Mouse (Mus musculus) G1E (cell line): ENCODE measurements around the gene Gapvd1. TPM values are rescaled to one million over a fixed set of nuclear protein-coding genes. Genes with fewer than 3 reads are reported as not detected.

Source experiments
- ATAC-seq: 2 replicates; pipeline ENCODE4 v1.8.0; 2016; ENCODE audit warnings: mild to moderate bottlenecking; ENCODE audit not compliant: insufficient number of reproducible peaks, poor library complexity, low FRiP score, severe bottlenecking; ENCODE audit errors: extremely low read depth
- DNase-seq: peaks from one replicate; pipeline ENCODE4 v3.0.0; 2012; ENCODE audit warnings: low spot score
- H3K27me3 ChIP-seq: 2 replicates; pipeline ENCODE4 v1.6.1; 2012; ENCODE audit warnings: mild to moderate bottlenecking, low read length, inconsistent platforms; ENCODE audit not compliant: insufficient read depth
- H3K36me3 ChIP-seq: replicated peaks from 2 replicates; pipeline ENCODE3; 2012; ENCODE audit warnings: mild to moderate bottlenecking, inconsistent platforms
- H3K4me1 ChIP-seq: 2 replicates; pipeline ENCODE4 v1.6.1; 2012; ENCODE audit warnings: low read depth, low read length, inconsistent platforms, mixed read lengths; ENCODE audit not compliant: insufficient read depth
- H3K4me3 ChIP-seq: 2 replicates; pipeline ENCODE4 v1.5.1; 2012; ENCODE audit warnings: low read depth, mild to moderate bottlenecking, inconsistent platforms, low read length, moderate library complexity, mixed read lengths
- H3K9me3 ChIP-seq: replicated peaks from 2 replicates; pipeline ENCODE4 v1.6.1; 2012; ENCODE audit warnings: inconsistent platforms
- CTCF ChIP-seq: IDR thresholded peaks from 2 replicates; pipeline ENCODE4 v1.5.1; 2012; ENCODE audit warnings: low read depth, low read length, inconsistent platforms, mixed read lengths
- GATA1 ChIP-seq: IDR thresholded peaks from 2 replicates; pipeline ENCODE4 v1.6.1; 2012; ENCODE audit warnings: borderline replicate concordance, low read length, inconsistent platforms, mixed read lengths
- GATA2 ChIP-seq: IDR thresholded peaks from 2 replicates; pipeline ENCODE4 v1.6.1; 2012; ENCODE audit warnings: low read depth, low read length, inconsistent platforms, borderline replicate concordance
- POLR2AphosphoS5 ChIP-seq: IDR thresholded peaks from 2 replicates; pipeline ENCODE4 v1.6.1; 2012; ENCODE audit warnings: low read depth, low read length, inconsistent platforms; ENCODE audit not compliant: insufficient replicate concordance
- TAL1 ChIP-seq: conservative IDR thresholded peaks from 2 replicates; pipeline ENCODE4 v1.6.1; 2012; ENCODE audit warnings: low read depth, low read length, inconsistent platforms, mixed read lengths
- polyA plus RNA-seq: library from polyadenylated mRNA; stranded (reverse); fragments of >175 nt; gene quantifications from 2 replicates; pipeline ENCODE4 v1.2.3, GENCODE M21; 2012
- total RNA-seq, 2 experiments: library from RNA; stranded (forward) in 1 of 2; stranded (reverse) in 1 of 2; fragments of 200-1000 nt in 1 of 2; fragments of >200 nt in 1 of 2; fragmentation: Nextera tagmentation in 1 of 2; gene quantifications; 2 replicates each; pipeline ENCODE4 v1.2.3; 2014 to 2017

Gene Gapvd1
- total and polyA plus RNA-seq, 3 experiments, result 23.5 to 102 (median 95.0) TPM

DNA sequence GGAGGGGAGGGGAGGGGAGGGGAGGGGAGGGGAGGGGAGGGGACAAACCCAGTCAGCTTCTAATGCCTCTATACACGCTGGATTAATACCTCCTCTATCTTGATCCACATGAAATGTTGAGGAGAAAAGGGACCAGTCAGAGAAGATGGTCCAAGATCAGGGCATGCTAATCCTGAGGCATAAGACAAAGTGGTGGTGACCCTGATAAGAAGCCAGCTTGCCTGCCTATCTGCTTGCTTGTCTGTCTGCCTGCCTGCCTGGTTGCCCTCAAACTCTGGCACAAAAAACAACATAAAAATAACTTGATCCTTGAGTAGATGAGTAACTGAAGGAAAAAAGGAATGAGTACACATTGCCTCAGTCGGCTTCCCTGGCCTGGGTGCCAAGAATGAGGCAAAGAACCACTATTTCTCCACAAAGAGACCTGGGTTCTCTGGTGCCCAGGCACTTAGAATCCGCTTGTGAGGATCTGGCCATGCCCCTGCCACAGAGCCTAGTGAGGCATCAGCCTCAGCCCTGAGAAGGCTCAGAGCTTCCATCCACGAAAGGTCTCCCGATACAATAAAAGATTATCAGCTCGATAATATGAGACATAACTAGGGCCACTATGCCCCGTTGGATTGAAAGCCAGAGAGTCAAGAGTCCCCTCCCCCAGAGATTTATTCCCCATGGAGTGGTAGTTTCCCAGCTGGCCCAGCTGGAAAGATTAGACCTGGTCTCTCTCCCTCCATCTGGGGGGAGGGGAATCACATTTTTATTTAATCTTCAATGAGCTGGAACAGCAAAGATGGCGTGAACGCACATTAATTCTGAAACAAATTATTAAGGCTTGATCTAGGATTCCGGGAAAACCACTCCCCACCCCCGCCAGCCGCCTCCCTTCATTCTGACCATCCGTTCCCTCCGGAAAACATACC, 119.5 kb downstream of the Gapvd1 start:
- DNase-seq (no peak), ATAC-seq (no peak)
- Histone ChIP-seq H3K27me3 (peaks cover 32% of the 10 kb centered on the region), H3K9me3 (no peaks in the 10 kb centered on the region), H3K4me3 (no peak overlapping the region), H3K4me1 (peaks cover 11% of the 10 kb centered on the region), H3K36me3 (no peaks in the 10 kb centered on the region)
- TF ChIP-seq GATA2, result no peak
- no peak for TF ChIP-seq CTCF
- TF ChIP-seq POLR2AphosphoS5, result no peak
- TF ChIP-seq GATA1, result no peak
- TF ChIP-seq TAL1, result no peak

DNA sequence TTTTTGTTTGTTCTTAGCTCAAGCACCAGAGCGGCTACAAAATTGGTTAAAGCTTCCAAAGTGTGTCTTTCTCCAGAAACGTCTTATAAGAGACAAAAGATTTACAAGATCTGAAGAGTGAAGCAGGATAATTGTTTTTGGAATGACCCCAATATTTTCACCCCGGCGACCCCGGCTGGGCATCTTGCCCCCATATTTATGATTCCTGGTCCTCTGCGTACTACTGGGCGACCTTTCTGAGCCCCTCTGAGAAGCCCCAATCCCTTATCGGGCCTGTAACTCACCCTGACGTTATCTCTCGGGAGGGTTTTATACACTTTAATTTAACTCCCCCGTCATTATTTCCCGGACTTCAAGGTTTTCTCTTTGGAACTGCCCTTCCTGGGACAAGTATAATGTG, 123.0 kb downstream of the Gapvd1 start:
- TF ChIP-seq CTCF (no peak), TAL1 (no peak), GATA1 (no peak), POLR2AphosphoS5 (no peak), GATA2 (no peak)
- H3K4me1 ChIP-seq, result peaks cover 7% of the 10 kb centered on the region
- no peak for ATAC-seq

DNA sequence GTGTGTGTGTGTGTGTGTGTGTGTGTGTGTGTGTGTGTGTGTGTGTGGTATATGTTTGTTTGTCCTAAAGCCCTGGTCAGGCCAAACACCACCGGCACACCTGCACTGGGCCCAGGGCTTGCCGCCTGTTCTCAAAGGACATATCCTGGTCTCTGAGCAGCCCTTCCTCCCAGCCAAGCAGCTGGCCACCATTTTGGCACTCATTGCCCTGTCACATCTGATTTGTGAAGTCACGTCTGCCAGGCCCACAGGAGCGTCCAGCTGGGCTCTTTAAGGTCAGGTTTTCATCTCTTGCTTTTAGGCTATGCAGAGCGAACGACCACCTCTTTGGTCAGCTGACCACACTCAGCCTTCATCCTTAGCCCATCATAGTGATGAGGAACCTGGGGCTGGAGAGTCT, 124.6 kb downstream of the Gapvd1 start:
- TF ChIP-seq TAL1 (no peak), GATA1 (no peak)
- Histone ChIP-seq H3K4me1 (peaks cover 7% of the 10 kb centered on the region), H3K9me3 (no peaks in the 10 kb centered on the region), H3K36me3 (peaks cover 12% of the 10 kb centered on the region), H3K4me3 (no peak overlapping the region), H3K27me3 (peaks cover 17% of the 10 kb centered on the region)
- no peak for ATAC-seq
- DNase-seq, result no peak

More for the DNA sequence above, 123.0 kb downstream of the Gapvd1 start:
- Histone ChIP-seq H3K27me3 (peaks cover 18% of the 10 kb centered on the region), H3K36me3 (peaks cover under 1% of the 10 kb centered on the region), H3K9me3 (no peaks in the 10 kb centered on the region), H3K4me3 (no peak overlapping the region)
- no peak for DNase-seq

DNA sequence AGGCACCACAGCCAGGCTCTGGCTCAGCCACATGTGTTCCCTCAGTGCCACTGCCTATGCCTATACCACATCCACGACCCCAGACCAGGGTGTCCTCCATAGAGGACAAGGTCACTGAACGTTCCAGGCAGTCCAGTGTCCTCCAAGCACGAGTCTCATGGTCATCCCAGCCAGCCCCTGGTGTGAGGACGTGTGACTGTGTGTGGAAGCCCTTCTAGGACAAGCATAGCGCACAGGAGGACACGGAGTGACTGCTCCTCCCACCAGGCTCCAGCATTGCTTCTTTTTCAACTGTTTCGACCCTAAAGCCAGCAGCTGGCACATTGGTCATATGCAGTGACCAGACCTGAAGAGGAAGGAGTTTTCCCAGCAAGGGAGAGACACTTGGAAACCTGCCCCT, 125.3 kb downstream of the Gapvd1 start:
- H3K27me3 ChIP-seq, result peaks cover 14% of the 10 kb centered on the region
- ATAC-seq (no peak), DNase-seq (no peak)
- no peak overlapping the region for H3K4me3 ChIP-seq
- peaks cover 19% of the 10 kb centered on the region for H3K36me3 ChIP-seq
- TF ChIP-seq GATA2 (no peak), GATA1 (no peak), TAL1 (no peak), POLR2AphosphoS5 (no peak), CTCF (no peak)
- H3K9me3 ChIP-seq, result no peaks in the 10 kb centered on the region
- H3K4me1 ChIP-seq, result peaks cover 7% of the 10 kb centered on the region

DNA sequence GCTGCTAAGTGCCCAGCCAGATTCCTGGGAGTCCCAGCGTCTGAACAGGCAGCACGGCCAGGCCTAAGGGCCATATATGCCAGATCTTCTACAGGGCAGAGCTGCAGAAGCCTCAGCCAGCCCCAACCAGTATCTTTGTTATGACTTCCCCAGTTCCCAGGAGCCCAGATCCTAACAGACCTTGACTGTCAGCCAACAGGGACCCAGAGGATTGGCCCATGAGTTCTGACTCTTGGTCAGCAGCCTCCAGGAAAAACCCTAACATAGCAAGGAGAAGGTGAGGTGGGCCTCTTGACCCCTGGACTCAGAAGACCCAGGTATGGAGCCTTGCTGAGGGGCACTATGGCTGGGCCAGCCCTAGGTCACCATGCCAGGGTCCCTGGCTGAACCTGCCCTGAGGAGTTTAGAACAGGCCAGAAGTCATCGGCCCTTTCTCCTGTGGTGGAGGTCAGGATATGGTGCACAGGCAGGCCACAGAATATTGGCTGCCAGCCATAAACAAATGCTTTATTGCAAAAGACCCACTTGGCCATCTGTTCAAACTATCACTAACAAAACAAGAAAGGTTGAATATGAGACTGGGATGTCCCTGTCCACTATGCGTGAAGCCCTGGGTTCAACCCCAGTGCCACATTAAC, 126.0 kb downstream of the Gapvd1 start:
- H3K36me3 ChIP-seq, result peaks cover 25% of the 10 kb centered on the region
- no peak for TF ChIP-seq GATA1
- TF ChIP-seq CTCF, result no peak
- no peak for TF ChIP-seq GATA2
- TF ChIP-seq TAL1, result no peak
- TF ChIP-seq POLR2AphosphoS5, result no peak
- H3K9me3 ChIP-seq, result no peaks in the 10 kb centered on the region
- peaks cover 7% of the 10 kb centered on the region for H3K4me1 ChIP-seq
- H3K4me3 ChIP-seq, result no peak overlapping the region
- DNase-seq (no peak), ATAC-seq (no peak)
- H3K27me3 ChIP-seq, result peaks cover 11% of the 10 kb centered on the region; the same call in 1 of the 2 replicates

DNA sequence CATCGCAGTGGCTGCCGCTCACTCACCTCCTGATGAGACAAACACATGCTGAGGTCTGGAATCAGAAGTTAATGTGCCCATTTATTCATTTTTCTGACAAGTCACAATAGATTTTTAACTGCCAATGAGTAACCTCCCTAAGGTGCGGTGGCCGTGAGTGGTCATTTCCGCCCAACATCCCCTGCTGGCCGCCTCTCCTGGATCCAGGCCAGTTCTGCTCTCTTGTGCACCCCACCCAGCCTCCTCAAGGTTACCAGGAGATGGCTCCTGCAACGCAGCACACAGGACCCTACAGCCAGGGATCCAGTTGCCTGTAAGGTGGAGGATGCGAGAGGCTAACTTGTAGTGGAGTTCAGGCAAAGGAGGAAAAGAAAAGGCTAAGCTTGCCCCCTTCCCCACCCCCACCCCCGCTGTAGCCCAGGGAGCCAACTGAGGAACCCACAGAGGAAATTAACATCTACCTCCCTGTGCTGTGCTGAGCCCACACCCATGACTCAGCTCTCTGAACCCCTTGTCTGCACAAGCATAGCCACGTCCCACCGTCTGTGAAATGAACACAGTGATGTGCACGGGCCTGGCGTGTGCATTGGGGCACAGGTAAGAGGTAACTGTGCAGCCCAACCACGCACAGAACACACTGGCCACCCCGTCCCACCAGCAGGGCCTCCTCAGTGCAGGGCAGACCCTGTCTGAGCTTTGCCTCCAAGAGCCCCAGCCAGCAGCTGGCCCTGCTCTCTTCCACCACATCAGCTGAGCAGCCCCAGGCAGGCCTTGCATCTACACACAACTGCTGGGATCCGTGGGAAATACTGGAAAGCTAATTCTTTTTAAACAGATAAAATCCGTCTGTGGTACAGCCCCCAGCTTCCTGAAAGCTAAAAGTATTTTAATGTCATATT, 127.5 kb downstream of the Gapvd1 start:
- ATAC-seq (no peak), DNase-seq (no peak)
- Histone ChIP-seq H3K4me1 (peaks cover 7% of the 10 kb centered on the region), H3K27me3 (peaks cover 3% of the 10 kb centered on the region; the same call in 1 of the 2 replicates), H3K4me3 (no peak overlapping the region; the same call in 1 of the 2 replicates), H3K36me3 (peaks cover 38% of the 10 kb centered on the region), H3K9me3 (no peaks in the 10 kb centered on the region)
- TF ChIP-seq CTCF (no peak), TAL1 (no peak), POLR2AphosphoS5 (no peak), GATA1 (no peak), GATA2 (no peak)

Other genes with a start within 250 kb of the Gapvd1 start
- 117 and 127 TPM in 2 replicates for gene Hspa5, start 16.7 kb upstream of the Gapvd1 start, total RNA-seq (2014; fragmentation: Nextera tagmentation)
- 337 and 367 TPM in 2 replicates for gene Hspa5, start 16.7 kb upstream of the Gapvd1 start, total RNA-seq (2017)
- gene Hspa5, start 16.7 kb upstream of the Gapvd1 start, polyA plus RNA-seq, result 48.4 and 59.2 TPM in 2 replicates
- 16.0 and 21.1 TPM in 2 replicates for gene Rabepk, start 44.7 kb upstream of the Gapvd1 start, total RNA-seq (2014; fragmentation: Nextera tagmentation)
- 31.8 and 36.9 TPM in 2 replicates for gene Rabepk, start 44.7 kb upstream of the Gapvd1 start, total RNA-seq (2017)
- 9.1 and 11.6 TPM in 2 replicates for gene Rabepk, start 44.7 kb upstream of the Gapvd1 start, polyA plus RNA-seq
- gene Fbxw2, start 71.1 kb upstream of the Gapvd1 start, total RNA-seq (2014; fragmentation: Nextera tagmentation), result 60.0 and 74.7 TPM in 2 replicates
- gene Fbxw2, start 71.1 kb upstream of the Gapvd1 start, total RNA-seq (2017), result 99.5 and 104 TPM in 2 replicates
- gene Fbxw2, start 71.1 kb upstream of the Gapvd1 start, polyA plus RNA-seq, result 22.7 and 26.1 TPM in 2 replicates
- 0.58 TPM in 1 of 2 replicates, not detected in the other for gene Gm34653, start 77.8 kb upstream of the Gapvd1 start, total RNA-seq (2014; fragmentation: Nextera tagmentation)
- gene Gm34653, start 77.8 kb upstream of the Gapvd1 start, total RNA-seq (2017), result 0.38 and 0.46 TPM in 2 replicates
- not detected in 2 replicates for gene Gm34653, start 77.8 kb upstream of the Gapvd1 start, polyA plus RNA-seq
- gene Cutal, start 119.2 kb upstream of the Gapvd1 start, total RNA-seq (2014; fragmentation: Nextera tagmentation), result not detected in 2 replicates
- gene Cutal, start 119.2 kb upstream of the Gapvd1 start, total RNA-seq (2017), result 0.06 TPM in 1 of 2 replicates, not detected in the other
- 0.02 TPM in 1 of 2 replicates, not detected in the other for gene Cutal, start 119.2 kb upstream of the Gapvd1 start, polyA plus RNA-seq
- 76.4 and 77.9 TPM in 2 replicates for gene Psmd5, start 119.7 kb upstream of the Gapvd1 start, total RNA-seq (2014; fragmentation: Nextera tagmentation)
- 44.7 and 49.3 TPM in 2 replicates for gene Psmd5, start 119.7 kb upstream of the Gapvd1 start, total RNA-seq (2017)
- 12.0 and 13.4 TPM in 2 replicates for gene Psmd5, start 119.7 kb upstream of the Gapvd1 start, polyA plus RNA-seq
- not detected in 2 replicates for gene Phf19, start 158.8 kb upstream of the Gapvd1 start, total RNA-seq (2014; fragmentation: Nextera tagmentation)
- 0.52 and 0.66 TPM in 2 replicates for gene Phf19, start 158.8 kb upstream of the Gapvd1 start, total RNA-seq (2017)
- 0.01 and 0.02 TPM in 2 replicates for gene Phf19, start 158.8 kb upstream of the Gapvd1 start, polyA plus RNA-seq
- not detected in 2 replicates for gene Traf1, start 206.5 kb upstream of the Gapvd1 start, total RNA-seq (2014; fragmentation: Nextera tagmentation)
- 0.12 and 0.27 TPM in 2 replicates for gene Traf1, start 206.5 kb upstream of the Gapvd1 start, total RNA-seq (2017)
- not detected in 2 replicates for gene Traf1, start 206.5 kb upstream of the Gapvd1 start, polyA plus RNA-seq